Mouse (Mus musculus) small intestine, adult 2 months (tissue): Measurements from ENCODE around the gene Spryd7.

Experiments used
- CTCF ChIP-seq: fragments of 200-500 bp; IDR thresholded peaks from 2 replicates; pipeline ENCODE4 v1.5.1; 2012; ENCODE audit warnings: low read depth, mild to moderate bottlenecking, control low read depth, inconsistent platforms, low read length, moderate library complexity, mixed read lengths; ENCODE audit not compliant: insufficient replicate concordance, insufficient read length; ENCODE audit errors: extremely low read depth
- POLR2A ChIP-seq: fragments of 200-500 bp; IDR thresholded peaks from 2 replicates; pipeline ENCODE4 v1.6.1; 2012; ENCODE audit warnings: low read depth, mild to moderate bottlenecking, control low read depth, inconsistent platforms, low read length, moderate library complexity

DNA sequence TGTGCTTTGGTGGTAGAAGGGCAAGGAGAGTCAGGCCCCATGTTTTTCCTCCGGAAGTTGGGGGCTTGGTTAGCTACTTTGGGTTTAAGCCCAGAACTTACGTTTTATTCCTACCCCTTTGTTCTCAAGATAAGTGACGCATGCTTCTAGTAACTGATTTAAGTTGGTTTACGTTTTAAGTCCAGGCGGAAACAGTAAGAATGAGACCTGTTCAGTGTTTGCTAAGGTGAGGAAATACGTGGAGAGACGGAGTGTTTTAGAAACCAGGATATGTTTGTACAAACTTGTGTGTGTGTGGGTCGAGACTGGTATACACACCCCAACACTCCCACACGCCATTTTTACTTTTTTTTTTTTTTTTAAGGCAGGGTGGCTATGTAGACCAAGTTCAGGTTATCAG, 44.7 kb upstream of the Spryd7 start:
- TF ChIP-seq CTCF (no peak), POLR2A (no peak)
